Mouse (Mus musculus) heart, postnatal 36 days (tissue): ENCODE data around the gene Cyp1a2. TPM values are rescaled to one million over a fixed set of nuclear protein-coding genes. Genes with fewer than 3 reads are reported as not detected.

ENCODE experiments used
- DNase-seq, 2 experiments: peaks; one replicate each; pipeline ENCODE4 v3.0.0; 2021 to 2022
- intact Hi-C: fragments of 180-260 bp; cut with DNase I; formaldehyde crosslinking; loops from one replicate; pipeline ENCODE4 v1.15.1; 2025
- total RNA-seq, 2 experiments: library from RNA; stranded (reverse); gene quantifications; 2 replicates each; pipeline ENCODE4 v1.2.3; 2021

The Cyp1a2 gene
- total RNA-seq, 2 experiments from 2014 or later, result not detected

DNA sequence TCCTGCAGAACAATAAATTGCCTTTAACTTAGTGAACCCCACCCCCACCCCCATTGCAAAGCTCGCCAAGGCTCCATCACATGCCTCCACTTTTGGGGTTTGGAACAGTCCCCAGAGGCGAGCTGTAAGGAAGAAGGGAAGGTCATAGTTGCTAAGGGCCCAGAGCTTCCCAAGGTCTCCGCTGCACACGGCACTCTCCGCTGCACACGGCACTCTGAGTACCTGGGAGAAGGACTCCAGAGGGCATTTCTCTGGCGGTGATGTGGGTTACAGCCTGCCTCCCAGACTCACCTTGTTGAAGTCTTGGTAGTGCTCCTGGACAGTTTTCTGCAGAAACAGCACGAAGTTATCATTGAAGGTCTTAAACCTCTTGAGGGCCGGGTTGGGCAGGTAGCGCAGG, 2.1 kb downstream of the Cyp1a2 start:
- no peak for DNase-seq
- intact Hi-C loops, result no loop called here

DNA sequence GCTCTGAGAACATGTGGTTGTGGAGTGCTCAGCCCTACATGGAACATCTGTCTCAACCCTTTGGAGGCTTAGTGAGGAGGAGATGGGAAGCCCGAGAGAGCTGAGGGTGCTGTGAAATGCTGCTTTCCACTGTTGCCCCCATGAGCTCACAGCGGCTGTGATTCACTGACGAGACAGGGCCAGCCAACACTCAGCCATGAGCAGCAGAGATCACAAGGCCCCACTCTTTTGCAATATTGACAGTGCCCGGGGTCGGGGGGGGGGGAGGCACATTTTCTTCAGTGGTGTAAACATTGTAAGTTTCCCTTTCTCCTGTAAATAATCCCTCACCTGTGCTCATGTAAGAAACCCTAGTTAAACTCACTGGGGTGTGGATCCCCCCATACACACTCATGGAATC, 12.0 kb downstream of the Cyp1a2 start:
- intact Hi-C loops, result no loop called here
- DNase-seq, result no peak

- intact Hi-C loops, result no loop called here
- DNase-seq, result no peak
Measured at GRCm38 (mm10) chr9:57671037-57671436, 12.5 kb downstream of the Cyp1a2 start.

DNA sequence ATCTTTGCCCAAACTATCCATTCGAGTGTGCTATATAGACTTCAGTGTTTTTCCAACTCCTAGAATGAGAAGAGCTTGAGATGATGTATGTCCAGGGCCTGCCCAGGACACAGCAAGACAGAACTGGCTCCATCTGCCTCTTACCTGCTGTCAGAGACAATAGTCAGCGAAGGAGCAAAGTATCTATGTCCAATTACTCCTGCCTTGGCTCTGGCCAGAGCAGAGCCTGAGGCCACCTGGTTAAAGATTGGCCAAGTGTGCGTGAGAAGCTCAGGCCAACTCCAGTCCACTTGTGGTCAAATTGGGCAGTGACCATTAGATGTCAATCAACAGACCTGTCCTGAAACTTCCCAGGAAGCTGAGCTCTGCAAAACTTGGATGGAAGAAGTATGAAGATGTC, 13.9 kb downstream of the Cyp1a2 start:
- intact Hi-C loops, result no loop called here
- DNase-seq, result no peak

DNA sequence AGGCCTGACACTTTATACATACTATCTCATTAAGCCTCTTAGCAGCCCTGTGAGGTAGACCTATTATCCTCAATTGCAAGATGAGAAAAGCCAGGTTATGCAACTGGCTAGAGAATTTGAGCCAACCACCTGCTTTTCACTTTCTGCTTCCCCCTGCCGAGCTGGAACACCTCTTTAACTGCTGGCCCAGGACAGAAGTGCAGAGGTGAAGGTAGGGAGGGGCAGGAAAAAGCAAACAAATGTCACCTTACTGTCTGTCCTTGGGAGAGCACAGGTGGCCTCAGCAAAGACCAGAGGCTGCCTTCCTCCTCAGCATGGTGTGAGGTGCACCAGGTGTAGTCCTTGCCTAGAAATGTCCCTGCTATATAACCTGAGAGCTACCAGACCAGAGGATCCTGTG, 15.2 kb downstream of the Cyp1a2 start:
- intact Hi-C loops, result no loop called here
- no peak for DNase-seq

GRCm38 (mm10) chr9:57667817-57668216, 15.7 kb downstream of the Cyp1a2 start:
- no peak for DNase-seq
- intact Hi-C loops, result no loop called here

DNA sequence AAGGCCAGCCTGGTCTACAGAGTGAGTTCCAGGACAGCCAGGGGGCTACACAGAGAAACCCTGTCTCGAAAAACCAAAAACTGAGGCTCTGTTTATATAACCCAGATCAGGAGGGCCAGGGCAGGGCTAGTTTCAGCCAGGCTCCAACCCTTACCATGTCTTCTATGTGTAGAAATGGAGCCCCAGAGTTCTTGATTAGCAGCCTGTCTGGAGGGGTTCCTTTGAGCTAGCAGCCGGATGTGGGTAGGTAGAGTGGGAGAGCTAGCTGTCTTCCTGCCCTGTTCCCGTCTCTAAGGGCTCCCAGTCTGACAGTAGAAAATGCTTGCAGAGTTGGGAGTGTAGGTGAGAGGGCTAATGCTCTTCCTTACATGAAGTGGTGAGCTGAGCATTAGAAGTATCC, 16.4 kb downstream of the Cyp1a2 start:
- no peak for DNase-seq
- intact Hi-C loops, result no loop called here

DNA sequence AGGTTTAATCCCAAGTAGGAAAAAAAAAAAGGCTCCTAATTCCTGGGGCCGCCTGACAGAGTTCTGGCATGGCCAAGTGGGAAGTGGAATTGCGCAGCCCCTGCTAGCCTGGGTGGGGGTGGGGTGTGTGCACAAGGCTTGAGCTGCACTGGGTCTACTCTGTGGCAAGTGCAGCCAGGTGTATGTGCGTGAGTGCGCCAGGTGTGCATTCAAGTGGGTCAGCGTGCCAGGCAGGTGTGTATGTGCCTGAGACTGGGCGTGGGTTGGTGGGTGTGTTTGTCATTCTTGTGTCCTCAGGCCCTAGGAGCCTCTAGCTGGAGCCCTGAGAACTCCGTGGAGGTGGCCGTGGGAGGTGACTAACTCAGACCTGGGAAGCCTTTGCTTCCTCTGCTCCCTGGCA, 17.0 kb downstream of the Cyp1a2 start:
- no peak for DNase-seq
- intact Hi-C loops, result no loop called here

- intact Hi-C loops, result loop anchor here (5.0 kb wide), 2 partner anchors 43 to 333 kb away; partner anchors contain the start of gene Edc3
Measured at GRCm38 (mm10) chr9:57664616-57665015, 18.9 kb downstream of the Cyp1a2 start.

GRCm38 (mm10) chr9:57661552-57661951, 22.0 kb downstream of the Cyp1a2 start:
- no peak for DNase-seq

More at GRCm38 (mm10) chr9:57664616-57665015, 18.9 kb downstream of the Cyp1a2 start:
- DNase-seq, result no peak

DNA sequence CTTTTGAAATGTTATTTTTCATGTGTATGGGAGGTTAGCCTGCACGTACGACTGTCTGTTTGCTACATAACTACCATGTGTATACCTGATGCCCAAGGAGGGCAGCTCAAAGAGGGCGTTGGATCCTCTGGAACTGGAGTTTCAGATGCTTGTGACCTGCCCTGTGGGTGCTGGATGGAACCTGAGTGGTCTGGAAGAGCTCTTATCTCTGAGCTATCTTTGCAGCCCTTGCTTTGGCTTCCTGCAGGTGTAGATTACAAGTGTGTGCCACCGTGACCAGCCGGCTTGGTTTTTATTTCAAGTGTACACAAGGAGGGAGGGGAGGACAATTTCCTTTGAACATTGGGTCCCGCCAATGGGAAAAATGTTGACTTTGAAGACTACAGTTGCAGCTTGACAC, 23.0 kb downstream of the Cyp1a2 start:
- DNase-seq, result no peak
- intact Hi-C loops, result loop anchor here (5.0 kb wide), 2 partner anchors 47 to 337 kb away; partner anchors contain the start of gene Edc3

More at GRCm38 (mm10) chr9:57661552-57661951, 22.0 kb downstream of the Cyp1a2 start:
- intact Hi-C loops, result loop anchor here (5.0 kb wide), 2 partner anchors 46 to 336 kb away; partner anchors contain the start of gene Edc3

- intact Hi-C loops, result loop anchor here (1.0 to 5.0 kb wide), 4 partner anchors 48 to 338 kb away; partner anchors contain the start of genes Arid3b and Edc3
- DNase-seq, result peak; percentile 75 to 78
Measured at GRCm38 (mm10) chr9:57659774-57660173, 23.7 kb downstream of the Cyp1a2 start.

DNA sequence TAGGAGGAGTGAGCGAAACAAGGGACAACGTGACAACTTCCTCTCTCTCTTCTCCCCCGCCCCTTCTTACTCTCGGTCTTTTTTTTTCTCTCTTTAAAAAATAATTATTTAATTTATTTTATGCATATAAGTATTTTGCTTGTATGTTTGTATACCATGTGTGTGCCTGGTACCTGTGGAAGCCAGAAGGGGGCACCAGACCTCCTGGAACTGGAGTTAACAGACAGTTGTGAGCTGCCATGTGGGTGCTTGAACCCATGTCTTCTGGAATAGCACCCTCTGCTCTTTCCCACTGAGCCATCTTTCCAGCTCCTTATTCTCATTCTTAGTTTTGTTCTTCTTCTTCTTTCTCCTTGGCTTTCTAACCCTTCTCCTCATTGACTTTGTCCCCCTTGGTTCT, 24.5 kb downstream of the Cyp1a2 start:
- intact Hi-C loops, result loop anchor here (1.0 to 5.0 kb wide), 2 partner anchors 85 to 178 kb away; partner anchors contain the start of gene Arid3b
- no peak for DNase-seq

DNA sequence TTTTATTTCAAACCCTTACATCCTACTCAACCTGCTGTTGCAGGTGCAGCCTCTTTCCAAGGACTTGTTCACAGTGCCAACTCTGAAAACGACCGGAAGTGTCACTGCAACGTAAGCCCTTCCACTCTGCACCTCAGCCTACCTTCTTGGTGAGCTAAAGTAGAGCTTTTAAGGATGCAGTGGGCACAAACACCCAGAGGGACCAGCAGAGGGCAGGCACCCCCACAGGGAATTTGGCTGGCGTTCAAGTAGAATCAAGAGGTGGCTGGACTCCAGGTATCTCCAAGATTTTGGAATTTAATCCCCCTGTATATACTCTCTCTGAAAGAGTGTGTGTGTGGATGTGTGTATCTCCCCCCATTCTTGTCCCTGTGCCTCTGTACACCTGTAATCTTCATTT, 25.7 kb downstream of the Cyp1a2 start:
- intact Hi-C loops, result loop anchor here (5.0 kb wide), 1 partner anchor 179 kb away; the partner anchor contains the start of gene Arid3b
- no peak for DNase-seq

DNA sequence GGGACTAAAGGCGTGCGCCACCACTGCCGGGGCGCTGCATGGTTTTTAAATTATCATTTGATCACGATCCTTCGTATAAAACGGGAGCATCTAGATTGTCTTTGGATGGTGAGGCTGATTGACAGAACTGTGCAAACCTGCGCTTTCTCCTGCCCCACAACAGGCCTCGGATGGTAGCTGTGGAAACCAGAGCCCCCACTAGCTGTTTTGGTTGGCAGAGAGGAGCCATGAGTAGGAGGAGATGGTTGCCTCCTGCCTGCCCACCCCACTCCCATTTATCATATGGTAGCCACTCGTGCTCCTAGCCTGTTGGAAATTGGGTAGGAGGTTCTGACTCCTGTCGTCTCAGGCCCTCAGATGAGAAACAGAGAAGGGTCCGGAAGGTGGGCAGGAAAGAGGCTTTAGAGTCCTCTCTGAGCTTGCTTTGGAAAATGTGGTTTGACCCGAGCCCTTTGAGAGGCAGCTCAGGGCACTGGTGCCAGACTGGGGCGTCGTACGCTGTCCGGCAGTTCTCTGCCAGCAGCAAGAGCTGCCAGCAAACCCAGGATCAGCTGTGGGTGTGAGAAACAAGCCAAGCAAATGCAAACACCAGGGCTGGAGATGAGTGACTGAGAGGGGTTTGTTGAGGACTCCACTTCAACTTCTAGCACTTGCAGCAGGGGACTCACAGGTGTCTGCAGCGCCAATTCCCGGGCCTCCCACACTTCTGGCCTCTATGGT, 26.7 kb downstream of the Cyp1a2 start:
- no peak for DNase-seq
- intact Hi-C loops, result loop anchor here (5.0 kb wide), 1 partner anchor 181 kb away; the partner anchor contains the start of gene Arid3b

- peak; percentile 95 to 98 for DNase-seq
- intact Hi-C loops, result loop anchor here (1.0 to 5.0 kb wide), 5 partner anchors 26 to 182 kb away; partner anchors contain the start of gene Arid3b
Measured at GRCm38 (mm10) chr9:57655749-57656148, 27.8 kb downstream of the Cyp1a2 start.

GRCm38 (mm10) chr9:57654966-57655365, 28.5 kb downstream of the Cyp1a2 start:
- intact Hi-C loops, result loop anchor here (1.0 to 5.0 kb wide), 5 partner anchors 26 to 182 kb away; partner anchors contain the start of gene Arid3b
- DNase-seq, result no peak

DNA sequence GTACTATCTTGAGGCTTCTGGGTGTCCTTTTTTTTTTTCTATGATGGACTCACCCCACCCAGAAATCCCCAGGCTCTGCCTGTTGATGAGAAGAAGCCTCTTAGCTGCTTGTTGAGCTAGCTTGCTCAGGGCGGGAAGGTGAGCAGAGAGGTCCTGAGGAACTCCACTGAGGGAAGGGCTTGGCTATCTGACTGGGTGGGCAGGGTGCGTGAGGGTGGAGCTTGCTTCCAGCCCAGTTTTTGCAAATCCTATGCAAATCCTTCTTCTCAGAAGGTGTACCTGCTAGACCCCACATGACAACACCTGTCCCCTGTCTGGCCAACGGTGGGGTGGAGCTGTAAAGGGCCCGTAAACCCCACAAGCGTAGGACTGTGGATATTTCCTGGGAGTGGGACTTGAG, 30.2 kb downstream of the Cyp1a2 start, which contains the start of gene Csk:
TSS of gene Csk (minus strand) at position 349 of the 400 bp plus-strand sequence.
- DNase-seq, result no peak
- intact Hi-C loops, result no loop called here

DNA sequence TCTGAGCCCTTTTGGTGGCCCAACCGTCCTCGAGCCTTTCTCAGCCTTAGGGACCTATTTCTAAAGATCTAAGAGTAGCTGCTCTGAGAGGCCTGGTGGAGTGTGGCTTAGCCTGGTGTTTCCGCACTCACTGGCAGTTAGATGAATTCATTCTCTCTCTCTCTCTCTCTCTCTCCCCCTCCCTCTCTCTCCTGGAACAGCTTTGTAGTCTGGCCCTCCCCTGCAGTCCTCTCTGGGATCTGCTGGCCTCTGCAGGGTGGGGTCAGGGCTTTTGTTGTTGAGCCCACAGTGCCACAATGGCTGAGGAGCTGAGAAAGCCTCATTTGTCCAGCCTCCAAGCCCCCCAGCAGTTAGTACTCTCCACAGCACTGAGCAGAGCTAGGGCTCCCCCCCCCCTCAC, 30.6 kb downstream of the Cyp1a2 start:
- no peak for DNase-seq
- intact Hi-C loops, result no loop called here

DNA sequence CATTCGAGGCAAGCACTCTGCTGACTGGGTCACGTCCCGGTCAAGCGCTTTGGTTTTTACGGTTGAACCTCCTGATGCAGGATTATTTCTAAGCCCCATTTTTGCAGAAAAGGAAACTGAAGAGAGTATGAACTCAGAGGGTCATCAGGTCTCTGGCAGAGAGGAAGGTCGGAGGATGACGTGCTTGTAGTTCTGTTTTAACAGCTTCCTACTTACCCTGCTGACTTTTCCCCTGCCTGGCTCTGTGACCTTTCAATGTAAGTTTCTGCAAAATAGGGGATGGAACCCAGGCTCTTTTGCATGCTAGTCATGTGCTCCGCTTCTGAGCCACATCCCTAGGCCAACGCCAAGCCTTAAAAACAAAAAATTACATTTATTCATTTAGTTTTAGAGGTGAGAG, 31.2 kb downstream of the Cyp1a2 start:
- DNase-seq, result peak in 1 of 2 experiments; percentile 1
- intact Hi-C loops, result no loop called here

GRCm38 (mm10) chr9:57650786-57651311, 32.7 kb downstream of the Cyp1a2 start:
- intact Hi-C loops, result no loop called here
- peak in 1 of 2 experiments; percentile 27 for DNase-seq
